Mouse (Mus musculus): ENCODE data around the gene Kctd19.

- TF ChIP-seq CTCF (IDR thresholded peaks at IDR 0.05; ENCODE audit: low read depth, low read length), result no peak
- no peak for TF ChIP-seq TAL1 (conservative IDR thresholded peaks at IDR 0.05; ENCODE audit: low read depth, low read length)
Observed at GRCm38 (mm10) chr8:105445296-105446126, 32.2 kb upstream of the Kctd19 start.
